Mouse (Mus musculus) WW6 (cell line): ENCODE measurements around the gene Shc3.

Source experiments
- DNase-seq: peaks from one replicate; pipeline ENCODE4 v3.0.0-alpha.2; 2013; ENCODE audit warnings: low read depth, low spot score

The Shc3 gene

GRCm38 (mm10) chr13:51418268-51418941, 150.8 kb downstream of the Shc3 start:
- DNase-seq: peak; percentile 77

DNA sequence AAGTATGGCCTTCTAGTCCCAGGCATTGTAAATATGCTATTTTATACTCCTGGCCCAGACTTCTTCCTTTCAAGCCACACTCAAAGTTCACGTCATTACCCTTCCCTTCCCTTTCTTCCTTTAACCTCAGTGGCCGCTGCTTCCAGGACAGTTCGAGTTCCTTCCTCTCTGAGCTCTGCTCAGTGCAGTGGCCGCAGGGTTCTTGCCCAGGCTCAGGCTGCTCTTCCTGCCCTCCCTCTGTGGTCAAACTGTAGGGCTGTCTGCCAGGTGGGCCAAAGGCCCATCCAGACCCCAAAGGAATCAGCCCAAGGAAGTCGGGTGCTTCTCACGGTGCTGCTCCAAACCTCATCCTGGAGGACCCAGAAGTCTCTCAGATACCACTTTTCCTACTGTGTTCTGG, 151.4 kb downstream of the Shc3 start:
- no peak for DNase-seq

DNA sequence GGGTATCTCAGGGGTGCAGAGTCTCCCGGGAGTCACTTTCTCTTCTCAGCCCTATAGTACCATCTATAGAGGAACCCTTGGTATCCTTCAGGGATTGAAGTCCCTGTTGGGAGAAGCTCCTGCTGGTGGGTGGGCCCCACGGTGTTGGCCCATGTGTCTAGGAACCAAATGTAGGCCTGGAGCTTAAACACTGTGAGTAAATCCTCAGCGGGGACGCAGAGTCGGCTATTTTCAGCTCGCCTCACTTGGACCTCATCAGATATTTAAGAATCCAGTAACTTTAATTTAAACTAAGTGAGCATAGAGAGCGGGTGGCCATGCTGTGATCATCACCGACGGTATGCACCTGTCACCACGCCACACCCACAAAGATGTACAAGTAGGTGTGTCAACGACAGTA, 152.5 kb downstream of the Shc3 start:
- DNase-seq: no peak

- DNase-seq: no peak
Measured at GRCm38 (mm10) chr13:51413461-51413860, 155.8 kb downstream of the Shc3 start.

DNA sequence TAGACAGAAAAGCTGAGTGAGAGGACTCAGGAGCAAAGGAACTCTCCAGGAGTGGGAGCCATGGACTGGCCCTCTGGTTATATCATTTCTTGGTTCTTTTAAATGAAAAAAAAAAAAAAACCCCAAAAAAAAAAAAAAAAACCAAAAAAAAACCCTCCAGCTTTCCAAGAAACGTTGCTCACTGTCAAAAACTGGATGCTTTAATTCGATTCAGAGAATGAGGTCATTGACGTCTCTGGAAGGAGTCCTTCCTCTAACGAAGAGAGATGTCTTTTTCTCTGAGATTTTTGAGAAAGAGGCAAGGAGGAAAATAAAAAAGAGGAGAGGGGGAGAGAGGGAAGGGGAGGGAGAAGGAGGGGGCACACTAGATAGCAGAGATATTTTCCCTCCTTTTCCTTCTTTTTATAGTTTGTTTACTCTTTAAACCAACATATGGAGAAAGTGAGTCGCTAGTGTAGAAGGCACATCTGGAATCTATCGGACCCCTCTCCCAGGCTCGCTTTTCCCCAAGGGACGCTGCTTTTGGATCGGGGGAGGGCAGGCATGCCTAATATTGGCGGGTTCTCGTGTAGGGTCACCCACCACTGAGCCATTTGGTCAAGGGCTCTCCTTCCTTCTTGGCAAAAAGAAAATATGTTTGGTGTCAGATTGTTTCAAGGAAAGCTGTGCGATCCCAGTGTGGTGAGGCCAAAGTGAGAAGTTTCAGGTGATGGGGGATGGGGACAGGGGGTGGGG, 157.4 kb downstream of the Shc3 start:
- no peak for DNase-seq

- no peak for DNase-seq
Measured at GRCm38 (mm10) chr13:51411243-51411642, 158.0 kb downstream of the Shc3 start.

DNA sequence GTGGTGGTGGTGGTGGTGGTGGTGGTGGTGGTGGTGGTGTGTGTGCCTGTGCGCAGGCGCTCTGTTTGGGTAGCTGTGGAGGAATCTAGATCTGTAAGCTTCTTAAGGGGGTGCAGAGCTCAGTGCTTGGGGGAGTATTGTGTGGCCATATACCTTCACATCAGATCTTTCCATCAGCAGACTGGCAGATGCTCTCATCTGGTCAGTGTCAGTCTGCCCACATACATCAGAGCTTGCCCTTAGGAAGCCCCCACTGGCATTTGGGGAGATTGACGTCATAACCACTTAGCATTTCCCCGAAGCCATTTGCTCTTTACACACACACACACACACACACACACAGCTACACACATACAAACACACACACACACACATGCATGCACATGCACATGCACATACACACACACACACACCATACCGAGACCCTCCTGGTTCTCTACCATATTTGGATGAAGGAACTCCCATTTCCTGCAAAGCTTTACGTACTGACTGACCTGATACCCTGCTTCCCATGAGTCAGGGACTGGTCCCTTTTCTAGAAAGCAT, 159.2 kb downstream of the Shc3 start:
- DNase-seq: no peak

DNA sequence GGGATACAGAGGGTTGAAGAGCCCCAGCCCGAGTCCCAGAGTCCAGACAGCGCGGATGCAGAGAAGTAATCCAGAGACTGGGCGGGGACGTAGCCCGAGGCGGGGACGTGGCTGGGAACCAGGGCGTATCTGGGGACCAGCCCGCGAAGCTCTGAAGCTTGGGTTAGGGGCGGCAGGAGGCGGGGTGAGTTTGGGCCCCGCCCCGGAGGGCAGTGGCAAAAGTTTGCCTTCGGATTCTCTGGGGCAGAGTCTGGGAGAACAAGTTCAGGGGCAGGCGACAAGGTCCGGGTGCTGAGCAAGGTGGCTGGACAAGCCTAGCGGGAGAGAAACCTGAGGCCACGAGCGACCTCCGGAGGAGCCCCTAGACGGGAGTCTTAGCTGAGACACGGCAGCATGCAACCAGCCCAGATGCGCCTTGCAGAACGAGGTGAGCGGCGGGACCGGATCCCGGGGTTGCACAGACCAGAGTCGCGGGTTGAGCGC, 160.7 kb downstream of the Shc3 start, which contains the start of gene S1pr3:
Gene S1pr3 (plus strand): TSS at position 121 of the 483 bp plus-strand sequence.
- DNase-seq: no peak

DNA sequence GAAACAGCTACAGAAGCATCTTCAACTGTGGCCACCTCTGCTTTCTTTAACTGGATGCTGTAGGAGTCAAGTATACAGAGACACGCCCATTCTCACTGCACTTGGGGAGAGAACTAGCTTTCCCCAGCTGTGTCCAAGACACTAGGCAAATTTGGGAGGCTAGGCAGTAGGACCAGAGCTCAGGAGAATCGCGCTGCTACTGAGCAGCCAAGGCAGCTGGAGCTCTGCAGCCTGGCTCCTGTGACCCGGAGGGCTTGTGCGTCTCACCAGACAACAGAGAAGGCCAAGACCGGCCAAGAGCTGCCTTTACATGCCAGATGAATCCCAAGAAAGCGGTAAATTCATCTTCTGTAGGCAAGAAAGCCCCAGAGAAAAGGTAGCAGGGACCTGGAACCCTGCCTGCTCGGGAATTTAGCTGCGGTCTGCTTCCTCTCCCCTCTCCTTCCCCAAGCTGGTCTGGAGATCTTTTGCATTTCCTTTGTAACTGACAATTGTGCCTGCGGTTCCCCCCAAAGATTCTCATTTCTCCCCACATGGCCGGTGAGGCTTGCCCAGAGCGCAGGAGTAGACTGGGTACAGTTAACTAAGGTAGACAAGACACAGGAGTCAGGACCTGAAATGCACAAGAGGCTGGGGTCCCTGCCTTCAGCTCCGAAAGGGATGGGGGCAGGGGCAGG, 161.5 kb downstream of the Shc3 start:
- DNase-seq: no peak

GRCm38 (mm10) chr13:51405731-51406320, 163.4 kb downstream of the Shc3 start:
- no peak for DNase-seq

DNA sequence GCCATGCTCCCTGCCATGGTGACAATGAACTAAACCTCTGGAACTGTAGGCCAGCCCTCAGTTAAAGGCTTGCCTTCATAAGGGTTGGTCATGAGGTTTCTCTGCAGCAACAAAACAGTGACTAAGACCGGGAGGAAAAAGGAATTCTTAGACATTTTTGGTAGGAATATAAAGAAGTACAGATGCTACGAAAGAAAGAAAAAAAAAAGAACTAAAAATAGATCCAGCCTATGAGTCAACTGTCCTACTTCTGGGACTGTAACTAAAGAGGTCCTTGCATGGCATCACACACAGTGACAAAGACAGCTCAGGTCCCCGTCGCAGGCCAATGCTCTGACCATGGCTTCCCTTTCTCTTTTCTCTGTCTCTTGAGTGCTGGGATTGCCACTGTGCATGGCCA, 164.7 kb downstream of the Shc3 start:
- DNase-seq: no peak

DNA sequence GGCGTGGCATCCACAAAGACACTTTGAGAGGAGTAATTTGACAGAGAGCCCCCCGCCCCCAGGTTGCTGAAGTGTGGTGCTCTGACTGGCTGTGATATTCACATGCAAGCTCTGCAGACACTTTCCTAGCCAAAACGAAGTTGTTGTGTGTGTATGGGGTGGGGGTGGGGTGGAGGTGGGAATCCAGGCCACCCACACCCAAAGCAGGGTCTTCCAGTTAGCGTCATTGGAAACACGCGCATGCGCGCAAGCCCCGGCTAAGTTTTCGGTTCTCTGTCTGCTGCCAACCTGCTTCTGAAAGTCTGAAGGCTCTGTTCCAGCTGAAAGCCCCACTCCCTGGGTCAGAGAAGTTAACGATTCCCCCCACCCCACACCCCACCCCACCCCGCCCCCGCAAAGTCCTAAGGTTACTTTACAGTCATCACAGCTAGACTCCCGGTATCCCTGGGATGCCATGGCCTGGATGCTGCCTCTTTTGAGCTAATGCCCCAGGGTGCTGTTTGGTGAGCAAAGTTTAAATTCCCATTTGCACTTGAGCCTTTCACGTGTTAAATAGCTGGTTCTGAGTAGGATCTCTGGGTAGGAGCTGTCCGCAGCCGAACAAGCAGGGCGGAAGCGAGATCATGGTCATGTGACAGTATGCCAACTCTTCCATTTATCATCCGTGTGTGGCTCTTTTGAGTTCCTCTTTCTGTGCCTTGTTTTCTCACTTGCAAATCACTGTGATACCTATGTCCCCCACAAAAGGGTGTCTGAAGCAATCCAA, 168.3 kb downstream of the Shc3 start:
- no peak for DNase-seq

GRCm38 (mm10) chr13:51400186-51400719, 169.0 kb downstream of the Shc3 start:
- no peak for DNase-seq

DNA sequence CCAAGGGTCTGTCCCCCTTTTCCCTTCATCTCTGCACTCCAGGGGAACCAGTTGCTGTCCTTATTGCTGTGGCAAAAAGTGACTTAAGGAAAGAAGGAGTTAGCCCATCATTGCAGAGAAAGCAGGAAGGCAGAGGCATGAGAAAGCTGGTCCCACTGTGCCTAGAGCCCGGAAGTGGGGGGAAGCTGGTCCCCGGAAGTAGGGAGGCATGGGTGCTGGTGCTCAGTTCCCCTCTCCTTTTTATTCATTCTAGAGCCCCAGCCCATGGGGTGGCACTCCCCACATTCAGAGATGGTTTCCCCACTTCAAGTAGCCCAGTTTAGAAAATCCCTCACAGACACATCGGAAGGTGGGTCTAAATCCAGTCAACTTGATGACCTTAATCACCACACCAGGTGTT, 169.7 kb downstream of the Shc3 start:
- DNase-seq: no peak

- DNase-seq: no peak
Measured at GRCm38 (mm10) chr13:51397861-51398260, 171.4 kb downstream of the Shc3 start.

- DNase-seq: no peak
Measured at GRCm38 (mm10) chr13:51392256-51392655, 177.0 kb downstream of the Shc3 start.

- DNase-seq: no peak
Measured at GRCm38 (mm10) chr13:51391359-51391916, 177.8 kb downstream of the Shc3 start.

- no peak for DNase-seq
Measured at GRCm38 (mm10) chr13:51390398-51390797, 178.8 kb downstream of the Shc3 start.

- DNase-seq: no peak
Measured at GRCm38 (mm10) chr13:51387908-51388307, 181.3 kb downstream of the Shc3 start.

- DNase-seq: no peak
Measured at GRCm38 (mm10) chr13:51384899-51385298, 184.3 kb downstream of the Shc3 start.
